Mouse (Mus musculus) cerebellum, postnatal 10 days (tissue): ENCODE measurements around the gene Akap13.

Experiments
- DNase-seq, 2 experiments: peaks; one replicate each; pipeline ENCODE4 v3.0.0; 2021; ENCODE audit warnings: mixed read lengths in 2 of 2

Gene Akap13

GRCm38 (mm10) chr7:75463579-75464162, 8.3 kb downstream of the Akap13 start:
- no peak for DNase-seq

- DNase-seq = no peak
Measured at GRCm38 (mm10) chr7:75467791-75468190, 12.5 kb downstream of the Akap13 start.

GRCm38 (mm10) chr7:75470318-75470925, 15.1 kb downstream of the Akap13 start:
- no peak for DNase-seq

- no peak for DNase-seq
Measured at GRCm38 (mm10) chr7:75472316-75473195, 17.2 kb downstream of the Akap13 start.

GRCm38 (mm10) chr7:75473294-75473693, 18.0 kb downstream of the Akap13 start:
- no peak for DNase-seq

- DNase-seq = no peak
Measured at GRCm38 (mm10) chr7:75474064-75474463, 18.7 kb downstream of the Akap13 start.

GRCm38 (mm10) chr7:75474564-75475150, 19.3 kb downstream of the Akap13 start:
- no peak for DNase-seq

- DNase-seq = no peak
Measured at GRCm38 (mm10) chr7:75478060-75478459, 22.7 kb downstream of the Akap13 start.

- DNase-seq = no peak
Measured at GRCm38 (mm10) chr7:75480721-75481426, 25.5 kb downstream of the Akap13 start.

GRCm38 (mm10) chr7:75486031-75486430, 30.7 kb downstream of the Akap13 start:
- DNase-seq = no peak

- peak; percentile 68 for DNase-seq
Measured at GRCm38 (mm10) chr7:75495941-75496441, 40.7 kb downstream of the Akap13 start.

- no peak for DNase-seq
Measured at GRCm38 (mm10) chr7:75498627-75499026, 43.3 kb downstream of the Akap13 start.

- no peak for DNase-seq
Measured at GRCm38 (mm10) chr7:75499271-75499670, 43.9 kb downstream of the Akap13 start.

- DNase-seq = no peak
Measured at GRCm38 (mm10) chr7:75500164-75500563, 44.8 kb downstream of the Akap13 start.

- DNase-seq = no peak
Measured at GRCm38 (mm10) chr7:75500793-75501192, 45.5 kb downstream of the Akap13 start.

GRCm38 (mm10) chr7:75504524-75504923, 49.2 kb downstream of the Akap13 start:
- no peak for DNase-seq

GRCm38 (mm10) chr7:75506628-75507027, 51.3 kb downstream of the Akap13 start:
- DNase-seq = no peak

- DNase-seq = no peak
Measured at GRCm38 (mm10) chr7:75509085-75509873, 53.9 kb downstream of the Akap13 start.

GRCm38 (mm10) chr7:75515472-75515871, 60.1 kb downstream of the Akap13 start:
- no peak for DNase-seq

GRCm38 (mm10) chr7:75516716-75517619, 61.6 kb downstream of the Akap13 start:
- no peak for DNase-seq

- no peak for DNase-seq
Measured at GRCm38 (mm10) chr7:75520531-75520930, 65.2 kb downstream of the Akap13 start.
